Mouse (Mus musculus) spleen, adult 2 months (tissue): ENCODE measurements around the gene Mpnd.

Experiments
- CTCF ChIP-seq: fragments of 200-500 bp; IDR thresholded peaks from 2 replicates; pipeline ENCODE4 v1.5.1; 2011; ENCODE audit warnings: mild to moderate bottlenecking, inconsistent platforms; ENCODE audit not compliant: insufficient read depth, insufficient read length, insufficient replicate concordance; ENCODE audit errors: extremely low read depth
- POLR2A ChIP-seq: fragments of 200-500 bp; IDR thresholded peaks from 2 replicates; pipeline ENCODE4 v1.6.1; 2011; ENCODE audit warnings: low read depth, low read length, inconsistent platforms

DNA sequence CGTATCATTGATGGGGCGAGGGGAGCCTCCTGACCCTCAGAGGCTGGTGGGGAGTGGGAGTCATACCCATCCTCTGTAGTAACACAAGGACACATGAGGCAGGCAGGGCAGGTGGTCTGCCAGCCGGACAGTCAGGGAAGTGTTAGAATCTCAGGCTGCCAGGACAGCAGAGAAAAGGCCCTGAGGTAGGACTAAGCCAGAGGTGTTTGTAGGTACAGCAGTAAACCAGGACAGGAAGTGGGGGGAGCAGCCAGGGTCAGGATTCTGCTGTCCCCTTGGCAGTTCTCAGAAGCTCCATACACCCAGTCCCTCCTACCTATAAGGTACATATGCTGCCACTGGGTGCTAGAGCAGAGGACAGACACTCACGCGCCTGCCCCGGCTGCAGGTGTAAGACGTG, 43.9 kb upstream of the Mpnd start:
- TF ChIP-seq POLR2A, result no peak
- TF ChIP-seq CTCF, result no peak
